Mouse (Mus musculus) heart, embryonic 16.5 days (tissue): ENCODE data around the gene Atp1a1. TPM values are rescaled to one million over a fixed set of nuclear protein-coding genes. Genes with fewer than 3 reads are reported as not detected.

ENCODE experiments used
- ATAC-seq: fragments of 200-750 bp; cut with Nextera tagmentation; replicated peaks from 2 replicates; pipeline ENCODE4 v1.8.0; 2017; ENCODE audit warnings: moderate number of reproducible peaks; ENCODE audit not compliant: insufficient read depth, low FRiP score; ENCODE audit errors: extremely low read depth
- H3K27ac ChIP-seq: fragments of 300-500 bp; sonication (generic); 2 replicates; pipeline ENCODE4 v1.5.1; 2014; ENCODE audit warnings: mild to moderate bottlenecking, low read length, control low read depth, moderate library complexity
- H3K27me3 ChIP-seq: fragments of 300-500 bp; sonication (generic); 2 replicates; pipeline ENCODE4 v1.6.1; 2014; ENCODE audit warnings: low read length, mixed read lengths; ENCODE audit not compliant: control insufficient read depth, insufficient read depth
- H3K36me3 ChIP-seq: fragments of 300-500 bp; sonication (generic); 2 replicates; pipeline ENCODE4 v1.6.1; 2014; ENCODE audit not compliant: control insufficient read depth, insufficient read depth
- H3K4me1 ChIP-seq: fragments of 300-500 bp; sonication (generic); 2 replicates; pipeline ENCODE4 v1.6.1; 2014; ENCODE audit warnings: low read length, mixed read lengths; ENCODE audit not compliant: control insufficient read depth, insufficient read depth
- H3K4me2 ChIP-seq: fragments of 300-500 bp; sonication (generic); 2 replicates; pipeline ENCODE4 v1.6.1; 2014; ENCODE audit warnings: low read depth, mild to moderate bottlenecking, control low read depth, low read length
- H3K4me3 ChIP-seq: fragments of 300-500 bp; sonication (generic); 2 replicates; pipeline ENCODE4 v1.5.1; 2014; ENCODE audit warnings: mild to moderate bottlenecking, control low read depth, low read length
- H3K9ac ChIP-seq: fragments of 300-500 bp; sonication (generic); 2 replicates; pipeline ENCODE4 v1.6.1; 2014; ENCODE audit warnings: low read length, control low read depth
- H3K9me3 ChIP-seq: fragments of 300-500 bp; sonication (generic); replicated peaks from 2 replicates; pipeline ENCODE4 v1.6.1; 2016; ENCODE audit warnings: low read length; ENCODE audit not compliant: control insufficient read depth
- WGBS: fragments of 180-500 bp; shearing (Covaris S2); extraction: QIAGEN DNeasy Blood & Tissue Kit; methylation state at CpG from one replicate; pipeline ENCODE4 v1.1.7; 2014; 5-methylcytosine and 5-hydroxymethylcytosine counted together
- polyA plus RNA-seq: library from polyadenylated mRNA; unstranded; fragments of >200 nt; fragmentation: Nextera tagmentation; extraction: Ambion mirVana; gene quantifications from 2 replicates; pipeline ENCODE4 v1.2.1, GENCODE M21; 2015

Atp1a1 gene
- polyA plus RNA-seq, 1 experiment from 2014 or later = 335 TPM

- H3K4me2 ChIP-seq = no peak overlapping the region
- no peak overlapping the region for H3K9ac ChIP-seq
- 0 out of 2 replicates have a peak, but pooled peaks cover 2% of the 10 kb centered on the region for H3K4me1 ChIP-seq
- H3K27me3 ChIP-seq = no peaks in the 10 kb centered on the region
- WGBS = 67% methylated on average over 4 of the region's 4 CpGs
- no peaks in the 10 kb centered on the region for H3K9me3 ChIP-seq
- ATAC-seq = no peak
- no peak overlapping the region for H3K4me3 ChIP-seq
- no peaks in the 10 kb centered on the region for H3K36me3 ChIP-seq
- H3K27ac ChIP-seq = no peak overlapping the region
Measured at GRCm38 (mm10) chr3:101644062-101644802, 39.7 kb upstream of the Atp1a1 start.

GRCm38 (mm10) chr3:101643264-101643663 lies 38.8 kb upstream of the Atp1a1 start:
- no peaks in the 10 kb centered on the region for H3K27me3 ChIP-seq
- no peak overlapping the region for H3K27ac ChIP-seq
- H3K36me3 ChIP-seq = no peaks in the 10 kb centered on the region
- no peaks in the 10 kb centered on the region for H3K9me3 ChIP-seq
- WGBS = 67% methylated on average over 2 of the region's 2 CpGs
- H3K4me1 ChIP-seq = 0 out of 2 replicates have a peak, but pooled peaks cover 2% of the 10 kb centered on the region
- no peak overlapping the region for H3K9ac ChIP-seq
- ATAC-seq = no peak
- H3K4me3 ChIP-seq = no peak overlapping the region
- no peak overlapping the region for H3K4me2 ChIP-seq

- ATAC-seq = no peak
- Histone ChIP-seq H3K27ac (no peak overlapping the region), H3K4me2 (no peak overlapping the region), H3K27me3 (no peaks in the 10 kb centered on the region), H3K9ac (no peak overlapping the region), H3K4me1 (0 out of 2 replicates have a peak, but pooled peaks cover 2% of the 10 kb centered on the region), H3K9me3 (no peaks in the 10 kb centered on the region), H3K36me3 (no peaks in the 10 kb centered on the region), H3K4me3 (no peak overlapping the region)
- WGBS = 80% methylated on average over 2 of the region's 2 CpGs
Measured at GRCm38 (mm10) chr3:101638223-101638622, 33.7 kb upstream of the Atp1a1 start.

GRCm38 (mm10) chr3:101636510-101636909 lies 32.0 kb upstream of the Atp1a1 start:
- no peak for ATAC-seq
- 86% methylated on average over 7 of the region's 7 CpGs for WGBS
- Histone ChIP-seq H3K4me3 (no peak overlapping the region), H3K4me1 (0 out of 2 replicates have a peak, but pooled peaks cover 2% of the 10 kb centered on the region), H3K27ac (no peak overlapping the region), H3K27me3 (no peaks in the 10 kb centered on the region), H3K4me2 (no peak overlapping the region), H3K36me3 (no peaks in the 10 kb centered on the region), H3K9me3 (no peaks in the 10 kb centered on the region), H3K9ac (no peak overlapping the region)

- H3K9ac ChIP-seq = no peak overlapping the region
- no peak for ATAC-seq
Measured at GRCm38 (mm10) chr3:101636086-101636485, 31.6 kb upstream of the Atp1a1 start.

GRCm38 (mm10) chr3:101634141-101634900 lies 29.8 kb upstream of the Atp1a1 start:
- no peak overlapping the region for H3K9ac ChIP-seq
- 83% methylated on average over 9 of the region's 9 CpGs for WGBS

More at GRCm38 (mm10) chr3:101636086-101636485, 31.6 kb upstream of the Atp1a1 start:
- Histone ChIP-seq H3K9me3 (no peaks in the 10 kb centered on the region), H3K27me3 (no peaks in the 10 kb centered on the region), H3K4me1 (0 out of 2 replicates have a peak, but pooled peaks cover 2% of the 10 kb centered on the region), H3K27ac (no peak overlapping the region), H3K4me2 (no peak overlapping the region), H3K4me3 (no peak overlapping the region), H3K36me3 (no peaks in the 10 kb centered on the region)
- WGBS = 71% methylated on average over 2 of the region's 2 CpGs

GRCm38 (mm10) chr3:101628255-101628654 lies 23.8 kb upstream of the Atp1a1 start:
- no peak for ATAC-seq
- WGBS = 78% methylated on average over 2 of the region's 2 CpGs

More at GRCm38 (mm10) chr3:101634141-101634900, 29.8 kb upstream of the Atp1a1 start:
- no peaks in the 10 kb centered on the region for H3K27me3 ChIP-seq
- no peak overlapping the region for H3K27ac ChIP-seq
- H3K36me3 ChIP-seq = no peaks in the 10 kb centered on the region
- H3K4me2 ChIP-seq = no peak overlapping the region
- no peak for ATAC-seq
- no peaks in the 10 kb centered on the region for H3K4me1 ChIP-seq
- no peaks in the 10 kb centered on the region for H3K9me3 ChIP-seq
- no peak overlapping the region for H3K4me3 ChIP-seq

GRCm38 (mm10) chr3:101624287-101624686 lies 19.8 kb upstream of the Atp1a1 start:
- H3K4me3 ChIP-seq = no peak overlapping the region
- no peak overlapping the region for H3K27ac ChIP-seq
- no peaks in the 10 kb centered on the region for H3K27me3 ChIP-seq
- 90% methylated on average over 5 of the region's 5 CpGs for WGBS
- H3K36me3 ChIP-seq = no peaks in the 10 kb centered on the region
- peaks cover 2% of the 10 kb centered on the region; the same call in 1 of the 2 replicates for H3K4me1 ChIP-seq
- no peak overlapping the region for H3K4me2 ChIP-seq
- no peak for ATAC-seq
- H3K9ac ChIP-seq = no peak overlapping the region
- H3K9me3 ChIP-seq = peaks cover 5% of the 10 kb centered on the region; the same call in 1 of the 2 replicates

More at GRCm38 (mm10) chr3:101628255-101628654, 23.8 kb upstream of the Atp1a1 start:
- Histone ChIP-seq H3K36me3 (no peaks in the 10 kb centered on the region), H3K9ac (no peak overlapping the region), H3K4me1 (no peaks in the 10 kb centered on the region), H3K4me3 (no peak overlapping the region), H3K27ac (no peak overlapping the region), H3K9me3 (no peaks in the 10 kb centered on the region), H3K27me3 (no peaks in the 10 kb centered on the region), H3K4me2 (no peak overlapping the region)

GRCm38 (mm10) chr3:101619017-101619416 lies 14.5 kb upstream of the Atp1a1 start:
- H3K27me3 ChIP-seq = no peaks in the 10 kb centered on the region
- no peak overlapping the region for H3K4me3 ChIP-seq
- no peak overlapping the region for H3K9ac ChIP-seq
- H3K27ac ChIP-seq = no peak overlapping the region
- peaks cover 5% of the 10 kb centered on the region; the same call in 1 of the 2 replicates for H3K9me3 ChIP-seq
- no peaks in the 10 kb centered on the region for H3K36me3 ChIP-seq
- H3K4me1 ChIP-seq = peaks cover 2% of the 10 kb centered on the region; the same call in 1 of the 2 replicates
- no peak overlapping the region for H3K4me2 ChIP-seq
- WGBS = 85% methylated on average over 4 of the region's 4 CpGs
- ATAC-seq = no peak
